Mouse (Mus musculus) ES-Bruce4 (cell line): ENCODE measurements around the gene Noxo1.

Experiments used
- CTCF ChIP-seq: IDR thresholded peaks from one replicate; pipeline ENCODE4 v1.8.1; 2011; ENCODE audit warnings: low read depth, low read length
- EP300 ChIP-seq: IDR thresholded peaks from 2 replicates; pipeline ENCODE4 v1.6.1; 2011; ENCODE audit warnings: low read depth, low read length; ENCODE audit not compliant: insufficient read depth
- POLR2A ChIP-seq: IDR thresholded peaks from one replicate; pipeline ENCODE4 v1.8.1; 2011; ENCODE audit warnings: low read length; ENCODE audit not compliant: insufficient read depth

DNA sequence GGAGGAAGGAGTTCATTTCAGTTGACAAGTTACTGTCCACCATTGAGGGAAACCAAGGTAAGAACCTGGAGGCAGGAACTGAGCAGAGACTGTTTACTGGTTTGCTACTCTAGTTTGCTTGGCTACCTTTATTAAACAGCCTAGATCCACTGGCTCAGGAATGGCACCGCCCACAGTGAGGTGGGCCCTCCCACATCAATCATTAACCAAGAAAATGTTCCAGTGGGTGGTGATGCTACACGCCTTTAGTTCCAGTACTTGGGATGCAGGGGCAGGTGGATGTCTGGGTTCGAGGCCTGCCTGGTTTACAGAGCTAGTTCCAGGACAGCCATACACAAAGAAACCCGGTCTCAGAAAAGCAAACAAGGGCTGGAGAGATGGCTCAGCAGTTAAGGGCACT lies 42.2 kb downstream of the Noxo1 start:
- TF ChIP-seq CTCF = no peak
- TF ChIP-seq POLR2A = no peak
- no peak for TF ChIP-seq EP300
